20 mouse cellular contexts compared by ENCODE assay signal in genomic region chr5:151129762-151130161, GRCm38 (mm10).
A peak's percentile ranks its signal among the peaks of the same experiment; 100 is the strongest.
DNase-seq lines count a peak whose midpoint lies in the region; ATAC-seq and TF ChIP-seq lines count a peak whose summit lies in the region.
"Had no signal": no experiment of that assay in that cellular context is flagged by ENCODE, and none has a peak within 500 bp of the region (broad histone marks: within the 10 kb centered on the region; RNA-seq: fewer than 3 reads in every experiment).

No protein-coding gene starts in this region.

- 22% methylated on average over 2 of the region's 2 CpGs for WGBS in heart, adult 2 months
- WGBS in stomach, embryonic 15.5 days, result 70% methylated on average over 2 of the region's 2 CpGs
- WGBS in stomach, postnatal 0 days, result 49% methylated on average over 2 of the region's 2 CpGs
- WGBS in lung, postnatal 0 days, result 34% methylated on average over 2 of the region's 2 CpGs
- WGBS in stomach, embryonic 16.5 days, result 67% methylated on average over 2 of the region's 2 CpGs
- 84% methylated on average over 2 of the region's 2 CpGs for WGBS in hindbrain, embryonic 12.5 days

- no peaks in the 10 kb centered on the region for H3K9me3 ChIP-seq in stomach, embryonic 15.5 days
- no peaks in the 10 kb centered on the region for H3K9me3 ChIP-seq in stomach, postnatal 0 days (ENCODE audit: control insufficient read depth, low read length)
- no peaks in the 10 kb centered on the region for H3K9me3 ChIP-seq in lung, postnatal 0 days (ENCODE audit: low read length)
- H3K9me3 ChIP-seq in stomach, embryonic 16.5 days (replicated peaks; ENCODE audit: control insufficient read depth, low read length), result no peaks in the 10 kb centered on the region
- H3K9me3 ChIP-seq in hindbrain, embryonic 12.5 days (replicated peaks), result no peaks in the 10 kb centered on the region
- H3K9me3 ChIP-seq: embryonic facial prominence, embryonic 10.5 days; limb, embryonic 15.5 days had no signal

- peaks cover 5% of the 10 kb centered on the region for H3K36me3 ChIP-seq in heart, adult 2 months (ENCODE audit: control insufficient read depth, insufficient read depth, low read length)
- no peaks in the 10 kb centered on the region for H3K36me3 ChIP-seq in stomach, embryonic 15.5 days
- H3K36me3 ChIP-seq in stomach, postnatal 0 days (ENCODE audit: control insufficient read depth, insufficient read depth, low read length), result no peaks in the 10 kb centered on the region
- no peaks in the 10 kb centered on the region for H3K36me3 ChIP-seq in lung, postnatal 0 days (ENCODE audit: insufficient read depth, low read length)
- no peaks in the 10 kb centered on the region for H3K36me3 ChIP-seq in stomach, embryonic 16.5 days (ENCODE audit: control insufficient read depth, insufficient read depth, low read length)
- no peaks in the 10 kb centered on the region for H3K36me3 ChIP-seq in hindbrain, embryonic 12.5 days
- H3K36me3 ChIP-seq: embryonic facial prominence, embryonic 10.5 days; limb, embryonic 15.5 days had no signal

- H3K27ac ChIP-seq in heart, adult 2 months, result peak overlapping the region; percentile 49
- H3K27ac ChIP-seq in stomach, embryonic 15.5 days, result peak overlapping the region; percentile 8; the same call in 1 of the 2 replicates
- no peak overlapping the region for H3K27ac ChIP-seq in stomach, postnatal 0 days (replicated peaks)
- peak overlapping the region; percentile 55 for H3K27ac ChIP-seq in lung, postnatal 0 days (ENCODE audit: low read length)
- H3K27ac ChIP-seq in stomach, embryonic 16.5 days (ENCODE audit: low read length), result peak overlapping the region; percentile 34; the same call in 1 of the 2 replicates
- H3K27ac ChIP-seq in hindbrain, embryonic 12.5 days, result no peak overlapping the region
- H3K27ac ChIP-seq: embryonic facial prominence, embryonic 10.5 days; hindbrain, embryonic 14.5 days; limb, embryonic 15.5 days had no signal

- ATAC-seq in stomach, embryonic 15.5 days (ENCODE audit: insufficient read depth, low FRiP score, low read depth), result no peak
- no peak for ATAC-seq in stomach, postnatal 0 days (ENCODE audit: low FRiP score, low TSS enrichment)
- peak; percentile 83 for ATAC-seq in lung, postnatal 0 days
- ATAC-seq in stomach, embryonic 16.5 days (ENCODE audit: insufficient read depth, low FRiP score), result no peak
- ATAC-seq in hindbrain, embryonic 12.5 days (ENCODE audit: low FRiP score), result no peak
- ATAC-seq: forebrain, postnatal 0 days had no signal

- H3K4me2 ChIP-seq in stomach, embryonic 15.5 days, result no peak overlapping the region
- H3K4me2 ChIP-seq in stomach, postnatal 0 days (replicated peaks; ENCODE audit: low read depth), result no peak overlapping the region
- H3K4me2 ChIP-seq in lung, postnatal 0 days (replicated peaks; ENCODE audit: low read depth, low read length), result no peak overlapping the region
- no peak overlapping the region for H3K4me2 ChIP-seq in stomach, embryonic 16.5 days (ENCODE audit: low read depth, low read length)
- no peak overlapping the region for H3K4me2 ChIP-seq in hindbrain, embryonic 12.5 days (replicated peaks)
- H3K4me2 ChIP-seq: hindbrain, embryonic 14.5 days; limb, embryonic 15.5 days had no signal

- intact Hi-C loops in heart, adult 2 months (cut with DNase I), result no loop called here

- H3K9ac ChIP-seq in heart, adult 2 months (ENCODE audit: low read depth, low read length), result no peak overlapping the region
- no peak overlapping the region for H3K9ac ChIP-seq in stomach, embryonic 15.5 days
- no peak overlapping the region for H3K9ac ChIP-seq in stomach, postnatal 0 days (ENCODE audit: low read length)
- H3K9ac ChIP-seq in lung, postnatal 0 days (replicated peaks; ENCODE audit: low read depth), result no peak overlapping the region
- H3K9ac ChIP-seq in stomach, embryonic 16.5 days (ENCODE audit: low read length), result no peak overlapping the region
- no peak overlapping the region for H3K9ac ChIP-seq in hindbrain, embryonic 12.5 days
- H3K9ac ChIP-seq: forebrain, postnatal 0 days; hindbrain, embryonic 14.5 days; limb, embryonic 15.5 days had no signal

- no peak for TF ChIP-seq POLR2A in heart, adult 2 months (IDR thresholded peaks at IDR 0.05; ENCODE audit: insufficient read depth, low read depth, low read length)

- TF ChIP-seq CTCF in heart, adult 2 months (IDR thresholded peaks at IDR 0.05), result no peak
- no peak for TF ChIP-seq CTCF in stomach, postnatal 0 days (IDR thresholded peaks at IDR 0.05; ENCODE audit: low read depth)
- TF ChIP-seq CTCF in lung, postnatal 0 days (IDR thresholded peaks at IDR 0.05), result no peak

- no peak overlapping the region for H3K4me3 ChIP-seq in heart, adult 2 months
- H3K4me3 ChIP-seq in stomach, embryonic 15.5 days (replicated peaks), result no peak overlapping the region
- no peak overlapping the region for H3K4me3 ChIP-seq in stomach, postnatal 0 days (ENCODE audit: low read depth, low read length)
- no peak overlapping the region for H3K4me3 ChIP-seq in lung, postnatal 0 days (ENCODE audit: low read depth, low read length)
- no peak overlapping the region for H3K4me3 ChIP-seq in stomach, embryonic 16.5 days (replicated peaks; ENCODE audit: low read length)
- no peak overlapping the region for H3K4me3 ChIP-seq in hindbrain, embryonic 12.5 days
- H3K4me3 ChIP-seq: embryonic facial prominence, embryonic 10.5 days; erythroblast, embryonic 14.5 days; limb, embryonic 15.5 days had no signal

- peaks cover 9% of the 10 kb centered on the region for H3K4me1 ChIP-seq in heart, adult 2 months (ENCODE audit: control insufficient read depth, insufficient read depth, low read length)
- H3K4me1 ChIP-seq in stomach, embryonic 15.5 days, result peaks cover 7% of the 10 kb centered on the region; the same call in 1 of the 2 replicates
- H3K4me1 ChIP-seq in stomach, postnatal 0 days (replicated peaks; ENCODE audit: control insufficient read depth, insufficient read depth), result no peaks in the 10 kb centered on the region
- no peaks in the 10 kb centered on the region; the same call in 1 of the 2 replicates for H3K4me1 ChIP-seq in lung, postnatal 0 days (ENCODE audit: insufficient read depth, low read depth, low read length)
- H3K4me1 ChIP-seq in stomach, embryonic 16.5 days (ENCODE audit: control insufficient read depth, insufficient read depth, low read length), result 0 out of 2 replicates have a peak, but pooled peaks cover 2% of the 10 kb centered on the region
- H3K4me1 ChIP-seq in hindbrain, embryonic 12.5 days, result peaks cover 2% of the 10 kb centered on the region; the same call in 1 of the 2 replicates

- H3K79me2 ChIP-seq in heart, adult 2 months (replicated peaks; ENCODE audit: control insufficient read depth, insufficient read depth, low read length), result peaks cover 5% of the 10 kb centered on the region

- no peak for TF ChIP-seq EP300 in heart, adult 2 months (IDR thresholded peaks at IDR 0.05; ENCODE audit: insufficient read depth, low read depth, low read length)
- TF ChIP-seq EP300 in stomach, postnatal 0 days (optimal IDR thresholded peaks at IDR 0.05), result no peak
- TF ChIP-seq EP300 in lung, postnatal 0 days (IDR thresholded peaks at IDR 0.05), result peak; percentile 64; the same call in 1 of the 2 replicates

- no peaks in the 10 kb centered on the region for H3K27me3 ChIP-seq in heart, adult 2 months (ENCODE audit: control insufficient read depth, insufficient read depth, low read length)
- no peaks in the 10 kb centered on the region for H3K27me3 ChIP-seq in stomach, embryonic 15.5 days (replicated peaks)
- H3K27me3 ChIP-seq in stomach, postnatal 0 days (ENCODE audit: control insufficient read depth, insufficient read depth, low read length), result no peaks in the 10 kb centered on the region
- H3K27me3 ChIP-seq in lung, postnatal 0 days (replicated peaks; ENCODE audit: insufficient read depth, low read length), result no peaks in the 10 kb centered on the region
- no peaks in the 10 kb centered on the region for H3K27me3 ChIP-seq in stomach, embryonic 16.5 days (ENCODE audit: control insufficient read depth, insufficient read depth, low read length)
- H3K27me3 ChIP-seq in hindbrain, embryonic 12.5 days, result no peaks in the 10 kb centered on the region
- H3K27me3 ChIP-seq: limb, embryonic 15.5 days had no signal

- DNase-seq in heart, adult 2 months, result no peak
- DNase-seq in heart, postnatal 4 days, result no peak
- no peak for DNase-seq in stomach, postnatal 0 days (ENCODE audit: low spot score)
- DNase-seq in lung, postnatal 0 days (ENCODE audit: low spot score), result peak; percentile 89
- no peak for DNase-seq in embryo, embryonic 11 days
- DNase-seq: adrenal gland, adult 2 months; cerebellum, adult 11 months; cerebellum, postnatal 25 days; forebrain, postnatal 0 days; kidney, adult 11 months; kidney, postnatal 36 days; layer of hippocampus, adult 9-11 months; thymus, postnatal 36 days had no signal

Comparison
In these comparisons a context has a peak if more than half of its experiments do, and no peak if none do; other contexts are left out.
1. H3K27ac ChIP-seq: peak in heart, adult 2 months (single experiment), stomach, embryonic 15.5 days (single experiment), lung, postnatal 0 days (single experiment) and stomach, embryonic 16.5 days (single experiment); none in stomach, postnatal 0 days (single experiment) and hindbrain, embryonic 12.5 days (single experiment).